Mouse (Mus musculus) c-Kit-negative CD71-positive TER-119-positive erythroid progenitor cells, embryonic 14.5 days (primary cell): ENCODE results near the gene Arvcf.

ENCODE experiments used
- DNase-seq: peaks from one replicate; pipeline ENCODE4 v3.0.0-alpha.2; 2013; ENCODE audit warnings: low read depth, low spot score

Arvcf gene

DNA sequence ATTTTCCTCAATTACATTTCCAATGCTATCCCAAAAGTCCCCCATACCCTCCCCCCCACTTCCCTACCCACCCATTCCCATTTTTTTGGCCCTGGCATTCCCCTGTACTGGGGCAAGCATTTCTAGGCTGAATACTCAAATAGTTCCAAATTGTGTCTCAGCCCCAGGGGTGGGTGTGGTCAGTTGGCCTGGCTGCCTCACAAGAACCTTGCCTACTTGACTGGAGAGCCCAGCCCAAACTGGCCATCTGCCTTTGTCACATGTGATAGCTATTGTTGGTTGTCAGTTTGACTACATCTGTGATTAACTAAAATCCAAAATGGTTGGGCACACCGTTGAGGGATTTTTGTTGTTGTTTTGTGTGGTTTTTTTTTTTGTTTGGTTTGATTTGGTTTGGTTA is 9.0 kb downstream of the Arvcf start:
- DNase-seq: no peak

DNA sequence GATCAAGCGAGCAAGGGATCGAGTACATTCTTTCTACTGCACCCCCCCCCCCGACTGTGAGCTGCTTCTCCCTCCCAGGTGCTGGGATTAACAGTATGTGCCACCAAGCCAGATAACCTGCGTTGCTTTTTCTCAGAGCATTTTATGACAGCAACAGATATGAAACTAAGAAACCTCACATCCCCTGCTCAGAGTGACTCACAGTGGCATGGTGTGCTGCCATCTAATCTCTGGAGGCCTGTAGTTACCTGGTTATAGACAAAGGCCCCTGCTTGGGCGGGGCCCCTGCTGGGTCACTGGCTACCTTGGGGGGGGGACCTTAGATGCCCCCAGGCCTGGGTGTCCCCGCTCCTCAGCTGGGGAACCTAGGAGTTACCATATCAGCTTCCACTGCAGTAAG is 10.0 kb downstream of the Arvcf start:
- no peak for DNase-seq

DNA sequence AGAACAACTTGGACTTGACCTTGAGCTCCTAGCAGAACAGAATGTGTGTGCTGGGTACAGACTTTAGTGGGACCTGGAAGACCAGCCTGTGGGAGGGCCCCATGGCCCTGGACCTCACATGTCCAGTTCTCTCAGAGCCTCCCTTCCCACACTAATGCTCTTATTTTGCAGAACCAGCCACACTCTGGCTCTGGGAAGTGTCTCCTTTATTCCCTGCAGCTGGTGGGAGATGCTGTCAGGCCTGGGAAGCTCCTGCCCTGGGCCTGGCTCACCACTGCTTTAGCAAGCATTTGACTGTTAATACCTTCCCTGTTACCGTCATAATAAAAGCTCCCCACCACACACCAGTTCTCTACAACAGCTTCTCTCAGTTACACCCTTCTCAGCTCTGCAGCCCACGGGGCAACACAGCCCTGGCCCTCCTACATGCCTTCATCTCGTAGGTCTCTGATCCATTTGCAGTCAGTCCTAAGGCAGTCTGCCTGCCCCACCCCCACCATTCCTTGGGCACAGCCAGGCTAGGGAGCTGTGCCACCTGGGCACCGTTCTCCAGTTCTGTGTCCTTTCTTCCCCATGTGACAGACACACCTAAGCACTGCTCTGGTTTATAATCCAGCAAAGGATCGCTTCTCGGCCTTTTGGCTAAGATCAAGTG is 12.3 kb downstream of the Arvcf start:
- no peak for DNase-seq

DNA sequence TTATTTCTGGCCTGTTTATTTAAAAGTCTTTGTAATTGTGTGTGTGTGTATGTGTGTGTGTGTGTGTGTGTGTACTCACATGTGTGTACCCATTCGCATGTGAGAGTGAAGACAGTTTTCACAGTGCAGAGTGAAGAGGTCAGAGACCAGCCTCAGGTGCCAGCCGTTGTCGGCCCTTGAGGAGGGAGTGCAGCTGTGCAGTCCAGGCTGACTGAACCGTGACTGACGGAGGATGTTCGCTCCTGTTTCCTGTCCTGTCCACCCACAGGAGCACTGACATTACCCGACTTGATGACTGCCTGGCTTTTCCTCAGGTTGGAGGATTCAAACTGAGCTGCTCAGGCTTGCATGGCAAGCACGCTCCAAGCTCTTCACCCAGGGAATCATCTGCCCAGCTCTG is 15.0 kb downstream of the Arvcf start:
- DNase-seq: no peak

DNA sequence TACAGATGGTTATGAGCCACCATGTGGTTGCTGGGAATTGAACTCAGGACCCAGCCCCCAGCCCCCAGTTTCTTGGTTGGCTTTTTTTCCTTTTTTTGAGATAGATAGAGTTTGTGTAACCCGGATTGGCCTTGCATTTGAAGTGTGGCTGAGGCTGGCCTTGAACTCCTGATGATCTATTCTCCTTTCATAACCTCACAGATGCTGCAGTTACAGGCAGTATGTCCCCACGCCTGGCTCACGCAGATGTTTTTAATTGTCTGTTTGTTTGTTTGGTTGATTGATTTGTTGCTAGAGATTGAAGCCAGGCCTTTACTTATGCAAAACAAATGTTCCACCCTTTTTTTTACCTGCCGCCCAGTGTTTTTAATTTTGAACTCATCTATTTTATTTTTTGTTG is 18.9 kb downstream of the Arvcf start:
- no peak for DNase-seq

DNA sequence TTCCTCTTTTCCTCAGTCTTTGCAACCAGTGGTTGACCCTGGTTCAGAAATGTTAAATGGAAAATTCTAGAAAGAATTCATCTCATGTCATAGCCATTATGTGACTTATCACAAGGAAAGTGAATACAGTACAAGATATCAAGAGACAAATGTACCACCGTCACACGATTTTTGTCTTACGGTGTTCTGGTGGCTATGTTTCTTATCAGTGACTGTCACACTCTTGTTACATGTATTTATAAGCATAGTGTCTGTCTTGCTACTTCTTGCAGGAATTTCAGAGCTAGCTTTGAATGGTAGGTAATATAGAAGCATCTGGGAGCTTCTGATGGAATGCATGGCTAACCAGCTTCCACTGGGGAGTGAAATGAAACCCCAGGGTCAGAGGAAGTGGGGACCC is 22.2 kb downstream of the Arvcf start:
- no peak for DNase-seq

DNA sequence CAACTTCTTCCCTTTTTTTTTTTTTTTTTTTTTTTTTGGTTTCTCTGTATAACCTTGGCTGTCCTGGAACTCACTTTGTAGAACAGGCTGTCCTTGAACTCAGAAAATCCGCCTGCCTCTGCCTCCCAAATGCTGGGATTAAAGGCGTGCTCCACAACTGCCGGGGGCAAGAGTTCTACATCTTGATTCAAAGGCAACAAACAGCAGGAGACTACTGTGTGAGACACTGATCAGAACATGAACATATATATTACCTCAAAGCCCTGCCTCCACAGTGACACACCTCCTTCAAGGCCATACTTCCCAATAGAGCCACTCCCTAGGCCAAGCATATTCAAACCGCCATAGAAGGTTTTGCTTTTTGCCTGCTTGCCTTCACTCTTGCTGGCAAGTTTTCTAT is 25.6 kb downstream of the Arvcf start:
- no peak for DNase-seq

DNA sequence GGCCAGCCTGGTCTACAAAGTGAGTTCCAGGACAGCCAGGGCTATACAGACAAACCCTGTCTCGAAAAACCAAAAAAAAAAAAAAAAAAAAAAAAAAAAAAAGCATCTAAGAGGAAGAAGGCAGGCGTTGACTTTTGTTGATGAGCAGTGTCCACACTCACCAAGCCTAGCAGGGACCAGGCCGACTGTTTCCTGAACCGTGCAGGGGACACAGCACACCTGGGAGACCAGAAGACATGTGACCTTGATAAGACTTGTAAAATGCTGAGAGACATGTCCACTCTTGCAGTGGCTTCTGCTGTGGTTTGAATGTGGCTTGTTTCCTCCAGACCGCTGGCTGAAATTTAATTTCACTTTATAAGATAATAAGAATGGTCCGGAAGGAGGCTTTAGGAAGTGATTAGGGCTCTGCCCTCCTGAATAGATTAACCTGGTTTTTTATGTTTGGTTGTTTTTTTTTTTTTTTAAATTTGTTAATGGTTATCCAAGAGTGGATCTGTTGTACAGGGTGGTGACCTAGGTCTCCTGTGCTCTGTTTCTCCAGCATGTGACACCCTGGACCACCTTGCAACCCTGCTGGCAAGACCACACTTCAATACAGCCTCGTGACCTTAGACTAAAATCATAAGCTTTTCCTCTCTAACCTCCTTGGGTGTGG is 28.4 kb downstream of the Arvcf start:
- no peak for DNase-seq

DNA sequence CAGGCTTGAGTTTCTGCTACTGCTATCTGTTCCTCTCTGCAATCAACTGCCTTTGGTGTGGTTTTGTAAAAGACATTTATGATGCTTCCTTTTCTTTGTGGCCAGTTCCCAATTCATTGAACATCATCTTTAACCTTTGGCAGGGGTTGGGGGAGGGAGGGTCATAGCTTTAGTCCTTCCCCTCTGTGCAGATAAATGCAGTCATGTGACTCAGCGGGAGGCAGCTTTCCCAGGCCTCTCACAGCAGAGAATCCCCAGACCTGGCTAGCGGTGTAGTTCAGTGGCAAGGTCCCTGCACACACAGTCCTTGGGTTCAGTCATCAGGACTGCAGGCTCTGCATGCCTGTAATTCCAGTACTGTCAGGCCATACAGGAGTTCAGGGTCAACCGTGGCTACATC is 29.2 kb downstream of the Arvcf start:
- DNase-seq: no peak

DNA sequence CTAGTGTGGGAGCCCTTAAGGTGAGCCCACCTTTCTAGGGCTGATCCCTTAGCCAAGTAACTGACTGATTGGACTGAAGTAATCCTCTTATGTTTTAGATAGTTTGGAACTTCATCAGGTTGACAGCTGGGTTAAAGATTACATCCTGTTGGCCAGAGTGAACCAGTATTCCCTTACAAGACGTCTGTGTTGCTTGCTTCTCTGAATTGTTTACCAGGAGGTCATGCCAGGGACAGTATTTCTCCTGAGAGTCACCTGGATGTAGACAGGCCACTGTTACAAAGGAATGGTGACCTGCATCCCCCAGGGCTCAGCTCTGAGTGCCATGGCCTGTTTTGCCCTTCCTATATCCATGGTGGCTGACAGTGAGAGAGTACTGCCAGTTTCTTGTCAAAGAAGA is 30.5 kb downstream of the Arvcf start:
- DNase-seq: no peak

DNA sequence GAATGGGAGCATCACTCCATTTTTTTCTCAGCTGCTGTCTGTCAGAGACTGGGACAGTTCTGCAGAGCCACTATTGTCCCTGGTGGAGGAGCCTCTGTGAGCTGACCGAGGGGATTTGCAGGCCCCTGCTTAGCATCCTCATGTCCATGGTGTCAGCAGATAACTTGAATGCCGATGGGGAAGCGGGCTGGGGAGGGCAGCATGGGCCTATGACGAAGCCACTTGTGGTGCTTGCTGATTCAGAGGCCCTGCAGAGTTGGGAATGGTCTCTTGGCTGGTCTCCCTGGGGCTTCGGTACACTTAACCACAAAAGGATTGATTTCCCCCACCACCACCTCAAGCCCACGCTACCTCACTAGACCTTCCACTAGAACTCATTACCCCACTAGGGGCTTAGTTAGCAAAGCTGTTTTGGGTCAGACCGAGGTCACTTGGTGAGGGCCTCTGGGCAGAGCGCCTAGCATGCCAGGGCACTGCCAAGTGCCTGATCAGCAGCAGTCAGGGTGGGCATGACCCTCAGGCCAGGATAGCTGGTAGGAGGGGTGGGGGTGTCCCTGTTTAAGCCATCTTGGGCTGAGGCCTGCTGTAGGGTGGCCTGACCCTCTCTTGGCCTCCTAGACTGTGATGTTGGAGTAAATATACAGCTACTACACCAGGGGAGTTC is 31.5 kb downstream of the Arvcf start:
- no peak for DNase-seq

DNA sequence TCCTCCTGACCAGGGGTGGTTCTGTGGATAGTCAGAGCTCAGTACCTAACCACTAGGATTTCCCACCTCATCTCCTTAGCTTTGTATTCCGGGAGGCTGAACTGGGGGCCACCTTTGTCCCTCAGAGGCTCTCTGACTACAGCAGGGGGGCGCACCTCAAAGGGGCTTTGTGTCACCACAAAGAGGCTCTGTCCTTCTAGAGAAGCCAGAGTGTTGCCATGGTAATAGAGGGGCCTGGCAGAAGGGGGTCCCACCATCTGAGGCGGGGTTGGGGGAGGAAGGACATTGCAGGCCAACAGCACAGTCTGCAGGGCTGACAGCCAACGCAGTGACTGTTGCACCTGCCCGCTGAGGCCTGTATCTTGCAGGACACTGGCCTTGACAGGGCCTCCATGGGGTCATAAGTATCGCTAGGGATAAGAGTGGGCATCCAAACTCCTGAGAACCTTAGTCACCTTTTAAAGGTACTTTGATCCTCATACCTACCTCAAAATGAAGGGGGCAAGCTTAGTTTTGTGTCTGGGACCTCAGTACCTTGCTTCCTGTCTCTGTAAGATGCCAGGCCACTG is 32.6 kb downstream of the Arvcf start:
- DNase-seq: no peak

DNA sequence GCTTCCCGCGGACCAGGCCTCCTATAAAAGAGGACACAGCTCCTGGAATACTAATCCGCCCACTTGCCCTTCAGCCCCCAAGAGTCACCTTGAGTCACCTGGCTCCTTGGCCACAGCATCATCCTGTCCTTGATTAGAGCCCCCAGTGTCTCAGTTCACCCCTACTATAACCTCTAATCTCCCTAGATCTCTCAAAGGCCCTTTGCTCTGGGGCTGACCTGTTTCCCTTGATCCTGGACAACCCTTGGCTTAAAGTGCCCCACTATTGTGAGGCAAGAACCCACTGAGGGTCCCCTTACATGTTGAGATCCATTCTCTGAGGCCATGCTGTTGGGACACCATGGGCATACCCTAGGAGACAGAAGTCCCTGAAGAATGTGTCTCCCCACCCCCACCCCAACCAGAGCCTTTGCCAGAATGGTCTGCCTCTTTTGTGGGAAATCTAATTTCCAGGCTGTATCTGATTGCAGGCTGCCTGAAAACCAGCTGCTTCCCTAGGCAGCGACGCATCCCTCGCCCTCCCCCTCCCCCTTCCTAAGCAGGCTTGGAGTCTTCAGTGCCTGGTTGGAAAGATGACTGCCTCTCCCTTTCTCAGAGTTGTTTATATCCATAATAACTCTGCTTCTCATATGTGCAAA is 33.8 kb downstream of the Arvcf start:
- no peak for DNase-seq

DNA sequence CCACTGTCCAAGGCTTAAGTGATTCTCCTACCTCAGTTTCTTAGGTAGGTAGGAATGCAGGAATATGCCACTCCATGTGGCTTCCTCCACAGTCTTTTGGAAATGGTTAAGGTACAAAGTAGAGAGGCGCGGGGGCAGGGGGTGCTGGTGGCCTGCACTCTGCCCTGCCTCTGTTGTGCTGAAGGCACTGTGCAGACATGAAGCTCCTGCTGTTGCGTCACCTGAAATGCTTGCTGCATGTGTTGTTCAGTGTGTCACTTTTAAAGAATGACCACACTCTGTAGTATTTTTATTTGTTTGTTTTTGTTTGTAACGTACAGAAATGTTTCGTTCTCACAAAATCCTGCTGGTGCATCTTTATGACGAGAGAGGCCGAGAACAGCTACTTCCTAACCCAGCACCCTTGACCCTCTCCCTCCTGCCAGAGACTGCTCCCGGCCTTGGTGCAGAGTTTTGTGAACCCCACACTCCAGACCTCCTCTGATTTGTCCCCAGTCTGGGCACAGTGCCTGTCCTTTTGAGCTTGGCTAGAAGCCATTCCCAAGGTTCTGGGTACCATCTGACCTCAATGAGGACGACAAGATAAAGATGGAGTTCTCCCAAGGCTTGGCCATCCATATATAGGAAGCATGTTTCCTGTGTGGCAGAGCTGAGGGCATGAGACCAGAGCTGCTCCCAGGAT is 35.2 kb downstream of the Arvcf start:
- no peak for DNase-seq

DNA sequence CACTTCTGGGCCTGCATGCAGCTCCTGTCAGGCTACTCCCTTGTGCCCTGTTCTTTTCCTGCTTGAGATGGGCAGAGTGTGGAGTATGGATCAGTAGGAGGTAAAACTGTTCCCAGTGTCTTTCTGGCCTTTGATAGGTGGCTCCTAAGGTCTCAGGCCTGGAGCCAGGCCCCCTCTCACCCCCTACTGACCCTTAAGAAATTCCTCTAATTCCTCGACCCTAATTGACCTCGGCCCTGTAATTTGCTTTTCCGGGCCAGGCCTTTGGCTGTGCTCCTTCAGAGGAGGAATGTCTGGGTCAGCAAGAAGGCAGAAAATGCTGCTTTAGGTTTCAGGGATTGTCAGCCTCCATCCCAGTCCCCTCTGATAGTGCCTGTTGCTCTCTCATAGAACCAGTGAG is 35.8 kb downstream of the Arvcf start:
- no peak for DNase-seq

DNA sequence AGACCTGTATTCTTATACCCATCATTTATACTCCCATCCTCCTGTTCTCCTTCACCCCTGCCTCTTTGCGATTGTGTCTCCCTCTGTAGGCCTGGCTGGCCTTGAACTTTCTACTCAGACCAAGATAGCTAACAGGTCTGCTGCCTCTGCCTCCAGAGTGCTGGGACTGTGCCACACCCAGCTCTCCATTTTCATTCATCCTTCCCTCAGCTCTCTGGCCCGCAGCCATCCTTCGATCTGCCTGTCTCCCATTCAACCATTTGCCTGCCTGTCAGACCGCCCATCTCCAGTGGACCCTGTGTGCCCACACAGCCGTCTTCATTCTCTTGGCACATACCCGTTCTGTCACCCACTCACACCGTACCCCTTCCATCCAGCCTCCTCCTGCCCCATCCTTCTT is 36.2 kb downstream of the Arvcf start:
- DNase-seq: no peak

DNA sequence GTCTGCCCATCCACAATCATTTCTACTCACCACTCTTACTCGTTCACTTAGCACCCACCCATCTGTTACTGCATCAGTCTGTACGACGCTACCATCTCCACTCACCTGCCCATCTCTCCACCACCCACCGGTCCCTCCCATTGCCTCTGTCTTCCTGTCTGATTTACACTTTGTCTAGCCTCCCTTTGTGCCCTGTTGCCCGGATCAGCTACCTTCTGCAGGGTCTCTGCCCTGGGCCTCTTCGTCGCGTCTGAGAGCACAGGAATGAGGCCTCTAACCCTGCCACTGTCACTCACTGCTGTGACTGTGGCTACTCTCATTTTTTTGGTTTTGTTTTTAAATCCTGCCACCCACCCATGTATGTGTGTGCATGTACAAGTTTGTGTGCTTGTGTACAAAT is 36.7 kb downstream of the Arvcf start:
- no peak for DNase-seq

DNA sequence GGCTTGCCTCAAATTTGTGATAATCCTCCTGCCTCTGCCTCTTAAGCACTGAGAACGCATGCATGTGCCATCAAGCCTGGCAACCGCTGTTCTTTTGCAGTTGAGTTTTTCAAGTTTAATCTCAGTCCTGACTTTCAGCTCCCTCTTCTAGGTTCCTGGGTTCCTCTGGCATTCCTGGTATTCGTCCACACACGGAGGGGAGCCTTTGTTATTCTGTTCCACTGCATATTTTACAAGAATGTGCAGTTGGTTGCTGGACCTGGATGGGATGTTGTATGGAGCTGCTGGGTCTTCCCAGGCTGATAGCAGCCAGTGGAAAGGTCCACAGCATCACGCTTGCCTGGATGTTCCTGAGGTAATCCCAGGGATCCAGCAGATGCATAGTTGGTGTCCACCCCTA is 37.4 kb downstream of the Arvcf start:
- DNase-seq: no peak

DNA sequence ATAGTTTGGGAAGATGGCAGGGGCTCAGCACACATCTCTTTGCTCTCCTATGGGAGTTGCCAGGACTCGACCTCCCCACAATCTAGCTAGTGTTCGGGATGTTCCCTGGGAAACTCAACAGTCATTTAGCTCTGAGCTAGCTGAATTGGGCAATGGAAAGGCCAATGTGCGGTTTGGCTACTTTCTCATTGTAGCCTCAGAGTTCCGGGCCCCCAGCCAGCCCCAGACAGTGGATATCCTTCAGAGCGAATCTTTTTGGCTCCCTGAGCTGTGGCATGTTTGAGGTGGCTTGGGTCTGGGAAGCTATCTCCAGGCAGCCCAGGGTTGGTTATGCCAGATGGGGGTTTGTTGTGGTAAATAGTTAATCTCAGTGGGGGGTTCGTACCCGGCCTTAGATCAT is 38.5 kb downstream of the Arvcf start:
- no peak for DNase-seq

DNA sequence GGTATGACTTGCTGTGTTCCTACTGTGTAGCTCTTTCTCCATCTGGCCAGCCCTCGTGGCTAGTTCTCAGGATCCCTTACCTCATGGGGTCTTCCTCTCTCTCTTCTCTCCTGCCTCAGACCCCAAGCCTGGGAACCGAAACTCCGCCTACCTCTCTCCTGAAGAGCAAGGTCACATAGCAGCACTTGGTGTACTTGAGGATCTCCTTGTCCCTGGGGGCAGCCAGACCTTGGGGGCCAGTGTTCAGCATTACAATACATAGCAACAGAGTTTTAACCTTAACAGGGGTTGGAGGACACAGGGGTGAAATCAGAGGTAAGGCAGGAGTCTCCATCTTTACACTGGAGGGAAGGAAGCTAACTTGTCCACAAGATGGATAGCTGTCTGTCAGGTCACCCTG is 39.0 kb downstream of the Arvcf start:
- no peak for DNase-seq

DNA sequence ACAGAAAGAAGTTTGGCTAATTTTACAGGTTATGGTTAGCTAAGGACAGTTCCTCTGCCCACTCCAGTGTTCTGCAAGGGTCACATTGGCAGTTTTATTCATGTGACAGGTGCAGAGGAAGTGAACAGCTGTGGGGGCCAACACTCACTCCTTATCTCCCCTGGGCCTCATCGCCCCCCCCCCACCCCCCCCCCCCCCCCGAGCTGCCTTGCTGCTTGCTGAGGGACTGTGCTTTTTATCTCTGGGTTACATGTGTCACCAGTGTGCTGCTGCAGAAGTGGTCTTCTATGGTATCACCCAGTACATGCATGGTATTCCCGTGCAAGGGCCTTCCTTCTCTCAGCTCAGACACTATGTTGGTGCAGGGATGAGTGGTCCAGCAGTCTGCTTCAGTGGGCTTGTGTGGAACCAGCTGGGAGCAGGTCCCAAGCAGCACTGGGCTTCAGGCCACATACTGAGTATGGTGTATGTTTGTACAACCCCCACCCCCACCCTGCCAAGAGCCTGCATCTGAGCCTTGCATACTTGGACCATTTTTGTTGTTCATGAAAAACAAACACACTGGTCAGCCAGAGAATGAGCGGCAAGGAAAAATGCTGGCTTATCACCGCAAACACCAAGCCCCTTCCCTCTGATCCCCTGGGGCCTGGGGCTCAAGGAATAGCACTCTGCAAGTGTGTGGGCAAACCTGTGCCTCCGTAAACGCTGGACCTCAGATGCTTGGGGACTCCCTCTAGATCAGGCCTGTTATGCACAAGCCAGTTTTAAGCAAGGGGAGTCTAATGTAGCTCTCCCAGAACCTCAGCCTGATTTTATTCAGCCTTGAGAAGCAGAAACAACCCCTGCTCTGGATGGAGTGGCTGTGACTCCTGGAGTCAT is 40.0 kb downstream of the Arvcf start:
- DNase-seq: no peak
